Mouse (Mus musculus): ENCODE measurements around the gene Cnmd. TPM values are rescaled to one million over a fixed set of nuclear protein-coding genes. Genes with fewer than 3 reads are reported as not detected.

Gene Cnmd
- polyA plus RNA-seq, 1 experiment from 2014 or later, result 2.8 TPM

DNA sequence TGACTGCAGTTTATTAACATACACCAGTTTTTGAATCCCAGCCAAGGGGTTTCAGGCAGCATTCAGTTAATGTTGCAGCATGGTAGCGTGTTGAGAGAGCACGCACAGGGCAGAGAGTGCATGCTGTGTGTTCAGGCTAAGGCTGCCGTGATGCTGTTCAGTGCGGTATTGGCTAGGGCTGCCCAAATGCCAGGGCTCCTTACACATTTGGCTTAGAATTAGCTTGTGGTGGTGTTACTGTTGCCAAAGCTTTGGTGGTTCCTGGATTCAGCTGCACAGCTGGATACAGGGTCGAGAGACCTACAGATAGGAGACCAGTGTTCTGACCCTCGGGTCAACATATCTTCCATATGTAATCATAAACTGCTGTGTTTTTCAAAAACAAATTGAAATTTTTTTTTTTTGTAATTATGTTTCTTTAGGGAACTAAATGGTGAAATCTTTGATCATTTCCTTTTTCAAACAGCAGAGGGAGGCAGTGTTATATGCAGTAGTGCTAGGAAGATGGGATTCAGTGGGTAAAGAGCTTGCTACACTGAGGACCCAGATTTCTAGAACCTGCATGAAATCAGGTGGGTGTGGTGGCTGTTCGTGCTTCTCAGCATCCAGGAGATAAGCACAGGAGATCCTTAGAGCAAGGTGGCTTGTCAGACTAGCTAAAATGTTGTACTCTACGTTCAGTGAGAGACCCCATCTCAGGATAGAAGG lies 44.7 kb downstream of the Cnmd start:
- Histone ChIP-seq H3K9ac (ENCODE audit: low read depth, low read length) (no peak overlapping the region), H3K4me3 (ENCODE audit: low read length) (no peak overlapping the region), H3K4me2 (ENCODE audit: low read length) (no peak overlapping the region), H3K9me3 (ENCODE audit: control insufficient read depth, low read length) (no peaks in the 10 kb centered on the region), H3K36me3 (ENCODE audit: control insufficient read depth, insufficient read depth, low read length) (peaks cover 11% of the 10 kb centered on the region), H3K4me1 (ENCODE audit: control insufficient read depth, insufficient read depth, low read depth, low read length) (no peaks in the 10 kb centered on the region), H3K27ac (ENCODE audit: low read depth, low read length) (no peak overlapping the region), H3K27me3 (replicated peaks; ENCODE audit: control insufficient read depth, insufficient read depth, low read length) (no peaks in the 10 kb centered on the region)
- peak; percentile 72 for ATAC-seq
- WGBS, result 77% methylated on average over 8 of the region's 8 CpGs

DNA sequence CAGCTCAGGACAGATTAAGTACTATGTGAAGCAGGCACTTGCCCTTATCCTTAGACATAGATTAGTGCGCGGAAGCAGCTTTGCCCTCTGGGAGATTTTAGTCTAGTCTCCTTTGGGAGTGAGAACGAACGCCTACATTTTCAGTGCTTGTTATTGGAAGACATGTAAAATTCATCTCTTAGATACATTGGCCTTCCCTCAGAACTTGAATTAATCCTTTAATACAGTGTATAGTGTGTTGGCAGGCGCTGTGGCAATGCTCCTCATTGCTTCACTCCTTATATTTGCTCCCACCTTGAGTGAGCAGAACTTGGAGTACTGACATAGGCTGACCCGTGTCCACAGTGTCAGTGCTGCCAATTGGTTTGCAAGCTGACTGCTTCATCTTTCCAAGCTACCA lies 53.7 kb downstream of the Cnmd start:
- 94% methylated on average over 6 of the region's 6 CpGs for WGBS
- H3K36me3 ChIP-seq (ENCODE audit: control insufficient read depth, insufficient read depth, low read length), result peaks cover 34% of the 10 kb centered on the region
- no peak for ATAC-seq

DNA sequence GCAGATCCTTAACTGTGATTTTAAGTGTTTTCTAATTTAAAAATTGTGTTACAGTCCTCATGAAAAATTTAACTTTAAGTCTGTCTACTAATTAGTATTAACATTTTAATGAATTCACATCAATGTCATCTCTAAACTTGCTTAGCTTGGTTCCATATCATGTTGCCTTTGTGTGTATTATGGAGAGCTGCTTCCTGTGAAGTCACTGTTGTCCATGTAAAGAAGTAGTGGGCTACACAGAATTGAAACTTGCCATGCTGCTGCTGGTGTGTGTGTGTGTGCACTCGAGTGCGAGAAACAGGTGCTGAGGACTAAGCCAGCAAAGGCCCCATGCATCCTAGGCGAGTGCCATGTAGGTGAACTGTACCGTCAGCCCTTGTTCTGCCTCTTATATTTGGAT lies 54.6 kb downstream of the Cnmd start:
- Histone ChIP-seq H3K36me3 (ENCODE audit: control insufficient read depth, insufficient read depth, low read length) (peaks cover 31% of the 10 kb centered on the region), H3K9me3 (ENCODE audit: control insufficient read depth, low read length) (no peaks in the 10 kb centered on the region), H3K27ac (ENCODE audit: low read depth, low read length) (no peak overlapping the region), H3K4me2 (ENCODE audit: low read length) (no peak overlapping the region), H3K27me3 (replicated peaks; ENCODE audit: control insufficient read depth, insufficient read depth, low read length) (no peaks in the 10 kb centered on the region), H3K4me3 (ENCODE audit: low read length) (no peak overlapping the region), H3K9ac (ENCODE audit: low read depth, low read length) (no peak overlapping the region), H3K4me1 (ENCODE audit: control insufficient read depth, insufficient read depth, low read depth, low read length) (no peaks in the 10 kb centered on the region)
- no peak for ATAC-seq
- WGBS, result 97% methylated on average over 4 of the region's 4 CpGs

More for the DNA sequence above, 53.7 kb downstream of the Cnmd start:
- Histone ChIP-seq H3K9ac (ENCODE audit: low read depth, low read length) (no peak overlapping the region), H3K27me3 (replicated peaks; ENCODE audit: control insufficient read depth, insufficient read depth, low read length) (no peaks in the 10 kb centered on the region), H3K4me1 (ENCODE audit: control insufficient read depth, insufficient read depth, low read depth, low read length) (no peaks in the 10 kb centered on the region), H3K27ac (ENCODE audit: low read depth, low read length) (no peak overlapping the region), H3K4me3 (ENCODE audit: low read length) (no peak overlapping the region), H3K4me2 (ENCODE audit: low read length) (no peak overlapping the region), H3K9me3 (ENCODE audit: control insufficient read depth, low read length) (no peaks in the 10 kb centered on the region)

DNA sequence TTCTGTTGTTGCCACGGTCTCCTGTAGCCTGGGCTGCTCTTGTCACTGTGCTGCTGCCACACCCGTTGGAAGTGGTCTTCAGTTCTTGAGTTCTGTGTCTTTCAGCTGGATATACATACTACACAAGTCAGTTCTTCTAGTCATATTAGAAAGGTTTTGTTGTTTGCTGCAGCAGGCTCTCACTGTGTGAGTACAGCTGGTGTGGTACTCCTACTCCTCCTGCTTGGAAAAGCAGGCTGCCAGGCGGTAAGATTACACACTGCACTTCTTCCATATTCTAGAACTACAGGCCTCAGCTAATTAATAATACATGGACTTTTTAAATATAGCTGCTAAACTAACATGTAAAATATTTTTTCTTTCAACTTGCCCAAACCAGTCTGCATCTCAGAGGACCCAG lies 55.1 kb downstream of the Cnmd start:
- Histone ChIP-seq H3K4me2 (ENCODE audit: low read length) (no peak overlapping the region), H3K4me3 (ENCODE audit: low read length) (no peak overlapping the region), H3K9me3 (ENCODE audit: control insufficient read depth, low read length) (no peaks in the 10 kb centered on the region), H3K9ac (ENCODE audit: low read depth, low read length) (no peak overlapping the region), H3K27ac (ENCODE audit: low read depth, low read length) (no peak overlapping the region), H3K4me1 (ENCODE audit: control insufficient read depth, insufficient read depth, low read depth, low read length) (no peaks in the 10 kb centered on the region), H3K36me3 (ENCODE audit: control insufficient read depth, insufficient read depth, low read length) (peaks cover 30% of the 10 kb centered on the region), H3K27me3 (replicated peaks; ENCODE audit: control insufficient read depth, insufficient read depth, low read length) (no peaks in the 10 kb centered on the region)
- WGBS, result 96% methylated on average over 3 of the region's 3 CpGs
- no peak for ATAC-seq

DNA sequence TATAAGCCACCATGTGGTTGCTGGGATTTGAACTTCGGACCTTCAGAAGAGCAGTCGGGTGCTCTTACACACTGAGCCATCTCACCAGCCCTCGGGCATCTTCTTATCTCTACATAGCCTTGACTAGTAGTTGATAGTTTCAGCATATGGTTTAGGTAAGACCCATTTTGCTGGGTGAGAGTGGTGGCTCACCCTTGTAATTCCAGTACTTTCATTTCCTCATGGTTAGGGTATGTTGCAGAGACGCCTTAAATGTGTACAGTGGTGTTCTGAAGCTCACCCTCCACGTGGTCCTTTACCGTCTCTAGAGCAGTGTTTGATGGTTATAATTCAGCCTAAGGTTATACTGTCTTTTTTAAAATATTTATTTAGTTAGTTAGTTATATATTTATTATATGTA lies 55.6 kb downstream of the Cnmd start:
- Histone ChIP-seq H3K27me3 (replicated peaks; ENCODE audit: control insufficient read depth, insufficient read depth, low read length) (no peaks in the 10 kb centered on the region), H3K4me2 (ENCODE audit: low read length) (no peak overlapping the region), H3K27ac (ENCODE audit: low read depth, low read length) (no peak overlapping the region), H3K4me3 (ENCODE audit: low read length) (no peak overlapping the region), H3K4me1 (ENCODE audit: control insufficient read depth, insufficient read depth, low read depth, low read length) (no peaks in the 10 kb centered on the region), H3K36me3 (ENCODE audit: control insufficient read depth, insufficient read depth, low read length) (peaks cover 26% of the 10 kb centered on the region), H3K9ac (ENCODE audit: low read depth, low read length) (no peak overlapping the region), H3K9me3 (ENCODE audit: control insufficient read depth, low read length) (no peaks in the 10 kb centered on the region)
- 93% methylated on average over 6 of the region's 6 CpGs for WGBS
- ATAC-seq, result no peak

DNA sequence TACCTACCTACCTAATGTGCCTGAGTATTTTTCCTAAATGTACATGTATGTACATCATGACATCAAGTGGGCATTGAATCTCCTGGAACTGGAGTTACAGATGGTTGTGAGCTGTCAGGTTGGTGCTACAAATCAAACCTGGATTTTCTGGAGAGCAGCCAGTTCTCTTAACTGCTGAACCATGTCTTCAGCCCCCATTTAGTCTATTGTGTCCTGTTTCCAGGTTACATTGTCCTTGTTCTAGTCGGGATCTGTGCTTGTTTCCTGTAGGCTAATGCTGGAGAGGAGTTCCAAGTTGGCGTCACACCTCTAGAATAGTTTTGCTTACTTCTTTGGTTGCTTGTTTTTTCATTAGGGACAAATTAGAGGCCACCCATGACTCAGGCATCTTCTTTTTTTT lies 56.1 kb downstream of the Cnmd start:
- Histone ChIP-seq H3K4me1 (ENCODE audit: control insufficient read depth, insufficient read depth, low read depth, low read length) (no peaks in the 10 kb centered on the region), H3K27me3 (replicated peaks; ENCODE audit: control insufficient read depth, insufficient read depth, low read length) (no peaks in the 10 kb centered on the region), H3K36me3 (ENCODE audit: control insufficient read depth, insufficient read depth, low read length) (peaks cover 23% of the 10 kb centered on the region), H3K9ac (ENCODE audit: low read depth, low read length) (no peak overlapping the region), H3K27ac (ENCODE audit: low read depth, low read length) (no peak overlapping the region), H3K4me3 (ENCODE audit: low read length) (no peak overlapping the region), H3K9me3 (ENCODE audit: control insufficient read depth, low read length) (no peaks in the 10 kb centered on the region), H3K4me2 (ENCODE audit: low read length) (no peak overlapping the region)
- no peak for ATAC-seq
- WGBS, result 75% methylated on average over 2 of the region's 2 CpGs

DNA sequence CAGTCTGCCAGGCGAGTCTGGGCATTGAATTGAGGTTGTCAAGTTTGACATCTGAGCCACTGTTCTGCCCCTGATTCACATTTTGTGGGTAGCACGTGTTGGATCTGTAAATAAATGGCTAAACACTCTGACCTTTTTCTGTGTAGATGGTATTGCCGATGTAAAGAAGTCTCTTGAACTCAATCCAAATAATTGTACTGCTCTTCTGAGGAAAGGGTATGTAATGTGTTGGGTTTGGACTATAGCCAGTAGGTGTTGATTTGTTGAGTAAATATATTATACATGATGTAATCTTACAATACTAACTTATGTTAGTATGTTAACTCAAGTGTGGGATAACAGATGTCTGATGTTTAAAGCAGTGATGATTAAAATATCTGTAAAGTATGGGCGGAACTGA lies 65.4 kb downstream of the Cnmd start:
- H3K9ac ChIP-seq (ENCODE audit: low read depth, low read length), result no peak overlapping the region
- H3K4me2 ChIP-seq (ENCODE audit: low read length), result no peak overlapping the region
- H3K27me3 ChIP-seq (replicated peaks; ENCODE audit: control insufficient read depth, insufficient read depth, low read length), result no peaks in the 10 kb centered on the region
- WGBS, result 74% methylated on average over 4 of the region's 4 CpGs
- H3K4me3 ChIP-seq (ENCODE audit: low read length), result no peak overlapping the region
- peaks cover 22% of the 10 kb centered on the region for H3K36me3 ChIP-seq (ENCODE audit: control insufficient read depth, insufficient read depth, low read length)
- H3K9me3 ChIP-seq (ENCODE audit: control insufficient read depth, low read length), result no peaks in the 10 kb centered on the region
- H3K4me1 ChIP-seq (ENCODE audit: control insufficient read depth, insufficient read depth, low read depth, low read length), result no peaks in the 10 kb centered on the region
- no peak for ATAC-seq
- no peak overlapping the region for H3K27ac ChIP-seq (ENCODE audit: low read depth, low read length)

DNA sequence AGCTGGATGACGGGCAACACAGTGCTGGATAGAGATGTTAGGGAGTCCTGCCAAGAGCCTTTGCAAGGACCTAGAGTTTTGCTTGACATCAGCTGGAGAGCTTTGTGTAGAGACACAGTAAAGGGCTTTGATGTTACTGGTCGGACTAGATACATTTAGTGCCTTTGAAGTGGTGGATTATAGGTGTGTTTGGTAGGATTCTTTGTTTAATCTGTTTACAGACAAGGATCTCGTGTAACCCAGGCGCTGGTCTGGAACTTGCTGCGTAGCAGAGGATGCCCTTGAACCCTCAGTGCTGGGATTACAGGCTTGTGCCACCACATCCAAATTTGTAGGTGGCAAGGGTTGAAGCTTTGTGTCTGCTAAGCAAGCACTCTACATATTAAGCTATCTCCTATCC lies 67.9 kb downstream of the Cnmd start:
- Histone ChIP-seq H3K27me3 (replicated peaks; ENCODE audit: control insufficient read depth, insufficient read depth, low read length) (no peaks in the 10 kb centered on the region), H3K4me1 (ENCODE audit: control insufficient read depth, insufficient read depth, low read depth, low read length) (peaks cover 11% of the 10 kb centered on the region), H3K9ac (ENCODE audit: low read depth, low read length) (no peak overlapping the region), H3K4me3 (ENCODE audit: low read length) (no peak overlapping the region), H3K36me3 (ENCODE audit: control insufficient read depth, insufficient read depth, low read length) (peaks cover 12% of the 10 kb centered on the region), H3K9me3 (ENCODE audit: control insufficient read depth, low read length) (no peaks in the 10 kb centered on the region), H3K4me2 (ENCODE audit: low read length) (no peak overlapping the region), H3K27ac (ENCODE audit: low read depth, low read length) (no peak overlapping the region)
- no peak for ATAC-seq
- WGBS, result 92% methylated on average over 5 of the region's 5 CpGs

DNA sequence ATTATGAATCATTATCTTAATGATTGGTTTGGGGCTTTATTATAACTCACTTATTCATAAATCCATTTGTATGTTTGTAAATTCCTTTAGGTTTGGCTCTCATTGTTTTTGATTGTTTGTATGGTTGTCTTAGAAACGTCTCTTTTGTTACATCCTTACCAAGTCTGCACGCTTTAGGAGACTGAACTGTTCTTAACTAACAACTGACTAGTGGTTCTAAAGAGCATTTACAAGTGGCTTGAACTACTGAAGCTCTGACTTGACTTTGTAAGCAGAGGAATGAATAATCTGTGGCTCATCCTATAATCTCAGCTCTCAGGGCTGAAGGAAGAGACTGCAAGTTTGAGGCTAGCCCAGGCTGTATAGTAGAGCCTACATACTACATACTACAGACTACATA lies 70.4 kb downstream of the Cnmd start:
- no peak overlapping the region for H3K9ac ChIP-seq (ENCODE audit: low read depth, low read length)
- 93% methylated on average over 2 of the region's 2 CpGs for WGBS

DNA sequence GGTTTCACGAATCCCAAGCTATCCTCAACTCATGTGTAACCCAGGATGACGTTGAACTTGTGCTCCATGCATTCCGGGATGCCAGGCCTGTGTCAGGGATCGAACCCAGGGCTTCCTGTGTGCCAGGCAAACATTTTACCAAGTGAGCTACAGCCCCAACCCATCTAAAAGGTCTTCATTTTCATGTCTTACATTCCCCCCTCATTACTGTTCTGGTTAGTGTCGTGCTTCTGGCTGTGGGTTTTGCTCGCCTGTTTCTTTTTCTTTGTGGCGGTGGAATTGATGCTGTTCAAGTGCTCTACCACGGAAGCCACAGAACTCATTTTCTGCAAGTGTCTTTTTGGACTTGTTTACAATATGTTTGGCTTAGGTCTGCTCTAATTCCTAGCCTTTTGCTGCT lies 71.1 kb downstream of the Cnmd start:
- H3K36me3 ChIP-seq (ENCODE audit: control insufficient read depth, insufficient read depth, low read length), result no peaks in the 10 kb centered on the region
- H3K9me3 ChIP-seq (ENCODE audit: control insufficient read depth, low read length), result no peaks in the 10 kb centered on the region
- H3K4me1 ChIP-seq (ENCODE audit: control insufficient read depth, insufficient read depth, low read depth, low read length), result peaks cover 20% of the 10 kb centered on the region
- WGBS, result 96% methylated on average over 8 of the region's 8 CpGs
- no peak for ATAC-seq
- no peak overlapping the region for H3K27ac ChIP-seq (ENCODE audit: low read depth, low read length)
- no peak overlapping the region for H3K9ac ChIP-seq (ENCODE audit: low read depth, low read length)
- H3K4me2 ChIP-seq (ENCODE audit: low read length), result no peak overlapping the region
- H3K27me3 ChIP-seq (replicated peaks; ENCODE audit: control insufficient read depth, insufficient read depth, low read length), result no peaks in the 10 kb centered on the region
- H3K4me3 ChIP-seq (ENCODE audit: low read length), result no peak overlapping the region

More for the DNA sequence above, 70.4 kb downstream of the Cnmd start:
- Histone ChIP-seq H3K4me2 (ENCODE audit: low read length) (no peak overlapping the region), H3K36me3 (ENCODE audit: control insufficient read depth, insufficient read depth, low read length) (no peaks in the 10 kb centered on the region), H3K27me3 (replicated peaks; ENCODE audit: control insufficient read depth, insufficient read depth, low read length) (no peaks in the 10 kb centered on the region), H3K27ac (ENCODE audit: low read depth, low read length) (no peak overlapping the region), H3K9me3 (ENCODE audit: control insufficient read depth, low read length) (no peaks in the 10 kb centered on the region), H3K4me1 (ENCODE audit: control insufficient read depth, insufficient read depth, low read depth, low read length) (peaks cover 20% of the 10 kb centered on the region), H3K4me3 (ENCODE audit: low read length) (no peak overlapping the region)
- ATAC-seq, result no peak

Measured in hindbrain, embryonic 16.5 days (tissue).